16 mouse cellular contexts compared by ENCODE assay signal in the genomic region with DNA sequence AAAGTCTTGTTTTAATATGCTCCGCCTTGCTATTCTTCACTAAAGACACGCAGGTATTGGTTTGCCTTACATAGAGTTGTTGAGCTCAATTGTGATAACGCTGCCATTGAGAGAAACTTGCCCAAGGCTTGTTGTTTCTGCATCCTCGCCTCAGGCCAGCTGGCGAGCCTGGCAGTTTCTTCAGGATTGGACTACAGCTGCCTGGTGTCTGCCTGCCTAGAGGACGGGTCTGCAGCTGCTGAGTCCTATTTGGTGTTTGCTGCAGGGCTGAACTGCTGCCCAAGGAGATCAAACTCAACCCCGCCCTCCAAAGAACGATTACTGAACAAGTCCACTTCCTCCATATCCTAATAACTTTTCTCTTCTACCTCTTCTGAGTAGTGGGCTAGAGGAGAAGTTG.
"Had no signal": no experiment of that assay in that cellular context is flagged by ENCODE, and none has a peak within 500 bp of the region (broad histone marks: within the 10 kb centered on the region; RNA-seq: fewer than 3 reads in every experiment).

No protein-coding gene starts in this region.

- DNase-seq: retina, postnatal 1 day; right cerebral cortex, adult 18-20 months; right cerebral cortex, postnatal 14 days; right cerebral cortex, postnatal 25 days; right cerebral cortex, postnatal 4 days; spleen, adult 18-20 months; thymus, adult 18-20 months; thymus, adult 2 months; thymus, postnatal 14 days; thymus, postnatal 25 days; thymus, postnatal 36 days; thymus, postnatal 4 days had no signal

- H3K36me3 ChIP-seq: neural tube, embryonic 15.5 days; stomach, embryonic 15.5 days had no signal

- H3K27me3 ChIP-seq: neural tube, embryonic 13.5 days; neural tube, embryonic 15.5 days; stomach, embryonic 15.5 days had no signal

- H3K4me3 ChIP-seq: neural tube, embryonic 13.5 days; neural tube, embryonic 15.5 days; stomach, embryonic 15.5 days had no signal

- H3K9ac ChIP-seq: neural tube, embryonic 13.5 days; neural tube, embryonic 15.5 days; stomach, embryonic 15.5 days had no signal

- H3K9me3 ChIP-seq: neural tube, embryonic 13.5 days; neural tube, embryonic 15.5 days; stomach, embryonic 15.5 days had no signal

- H3K4me1 ChIP-seq: neural tube, embryonic 13.5 days; neural tube, embryonic 15.5 days; stomach, embryonic 15.5 days had no signal

- H3K27ac ChIP-seq: neural tube, embryonic 13.5 days; neural tube, embryonic 15.5 days; stomach, embryonic 15.5 days; stomach, postnatal 0 days had no signal

- H3K4me2 ChIP-seq: neural tube, embryonic 13.5 days; neural tube, embryonic 15.5 days; stomach, embryonic 15.5 days had no signal
